Mouse (Mus musculus) kidney, adult 2 months (tissue): ENCODE data around the gene Slc25a26. TPM values are rescaled to one million over a fixed set of nuclear protein-coding genes. Genes with fewer than 3 reads are reported as not detected.

Experiments
- DNase-seq: peaks from one replicate; pipeline ENCODE4 v3.0.0; 2021
- H3K27ac ChIP-seq: fragments of 200-500 bp; 2 replicates; pipeline ENCODE4 v1.5.1; 2012; ENCODE audit warnings: low read depth, low read length, control low read depth, inconsistent platforms; ENCODE audit not compliant: insufficient read depth
- H3K27me3 ChIP-seq: fragments of 200-500 bp; replicated peaks from 2 replicates; pipeline ENCODE4 v1.6.1; 2012; ENCODE audit warnings: mild to moderate bottlenecking, moderate library complexity, low read length, inconsistent platforms; ENCODE audit not compliant: control insufficient read depth, insufficient read depth
- H3K36me3 ChIP-seq: fragments of 200-500 bp; 2 replicates; pipeline ENCODE4 v1.6.1; 2012; ENCODE audit warnings: mild to moderate bottlenecking, moderate library complexity, low read length, inconsistent platforms; ENCODE audit not compliant: control insufficient read depth, insufficient read depth
- H3K4me1 ChIP-seq: fragments of 200-500 bp; 2 replicates; pipeline ENCODE4 v1.6.1; 2011; ENCODE audit warnings: low read length; ENCODE audit not compliant: control insufficient read depth, insufficient read depth
- H3K4me3 ChIP-seq: fragments of 200-500 bp; 2 replicates; pipeline ENCODE4 v1.5.1; 2011; ENCODE audit warnings: mild to moderate bottlenecking, low read depth, low read length, control low read depth; ENCODE audit not compliant: insufficient read depth
- CTCF ChIP-seq: fragments of 200-500 bp; conservative IDR thresholded peaks from 2 replicates; pipeline ENCODE4 v1.5.1; 2011; ENCODE audit warnings: low read depth, mild to moderate bottlenecking, control low read depth, low read length, moderate library complexity, mixed read lengths; ENCODE audit not compliant: insufficient read depth, insufficient read length
- POLR2A ChIP-seq: fragments of 200-500 bp; IDR thresholded peaks from one replicate; pipeline ENCODE4 v1.6.1; 2011; ENCODE audit warnings: low read depth, low read length, control low read depth
- WGBS: fragments of 180-500 bp; shearing (Covaris S2); methylation state at CpG from one replicate; pipeline ENCODE4 v1.1.7; 2018; 5-methylcytosine and 5-hydroxymethylcytosine counted together
- polyA plus RNA-seq: library from polyadenylated mRNA; depleted of rRNA; stranded (reverse); fragments of >200 nt; gene quantifications from 2 replicates; pipeline ENCODE4 v1.2.3, GENCODE M21; 2012; rRNA removed

Gene Slc25a26
- polyA plus RNA-seq: 14.6 and 18.3 TPM in 2 replicates

DNA sequence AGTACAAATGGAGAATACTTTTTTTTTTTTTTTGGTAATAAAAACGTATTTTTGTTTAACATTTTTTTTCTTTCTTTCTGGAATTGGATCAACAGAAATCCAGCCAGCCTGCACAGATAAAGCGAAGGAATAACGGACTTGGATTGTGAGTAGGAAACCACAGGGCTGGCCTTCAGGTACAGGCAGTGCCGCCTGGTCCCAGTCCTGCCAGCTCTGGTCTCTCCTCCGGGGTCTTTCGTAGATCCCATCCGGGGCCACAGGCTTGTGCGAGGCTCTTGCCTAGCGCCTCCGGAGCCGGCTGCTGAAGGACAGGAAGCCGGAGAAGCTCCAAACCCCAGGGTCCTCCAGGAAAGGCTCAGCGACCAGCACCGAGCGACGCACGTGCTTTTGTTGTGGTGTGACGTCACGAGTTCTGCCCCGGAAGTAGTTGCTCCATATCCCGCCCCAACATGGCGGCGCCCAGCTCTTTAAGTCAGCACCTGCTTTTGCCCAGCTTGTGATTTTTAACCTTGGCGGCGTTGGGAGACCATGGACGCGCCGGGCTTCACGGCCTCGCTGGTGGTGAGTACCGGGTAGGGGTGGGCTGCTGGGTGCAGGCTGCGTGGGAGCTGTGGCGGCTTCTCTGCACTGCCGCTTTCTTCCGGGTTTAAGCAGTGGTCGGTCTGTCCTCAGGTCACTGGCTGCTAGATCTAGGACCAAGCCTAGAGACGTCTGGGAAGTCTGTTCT lies at the start of gene Slc25a26:
Gene Slc25a26, plus strand, starts transcription at position 435 of the 727 bp plus-strand sequence.
- under 1% methylated on average over 37 of the region's 37 CpGs for WGBS

GRCm38 (mm10) chr6:94464037-94464891 lies 35.9 kb upstream of the Slc25a26 start:
- H3K36me3 ChIP-seq: no peaks in the 10 kb centered on the region
- H3K27me3 ChIP-seq: no peaks in the 10 kb centered on the region
- H3K4me1 ChIP-seq: no peaks in the 10 kb centered on the region
- no peak overlapping the region for H3K4me3 ChIP-seq
- peak; percentile 73 for TF ChIP-seq CTCF
- TF ChIP-seq POLR2A: no peak
- 23% methylated on average over 12 of the region's 12 CpGs for WGBS
- DNase-seq: peak; percentile 52
- H3K27ac ChIP-seq: no peak overlapping the region

More for the DNA sequence above, at the start of gene Slc25a26:
- H3K27me3 ChIP-seq: no peaks in the 10 kb centered on the region
- no peak within 1 kb of the TSS for H3K27ac ChIP-seq
- peak within 1 kb of the TSS; percentile 80 for H3K4me3 ChIP-seq
- TF ChIP-seq CTCF (no peak), POLR2A (no peak)
- peaks cover 8% of the 10 kb centered on the region for H3K4me1 ChIP-seq
- H3K36me3 ChIP-seq: no peaks in the 10 kb centered on the region
- DNase-seq: peak; percentile 92

GRCm38 (mm10) chr6:94466508-94467205 lies 33.5 kb upstream of the Slc25a26 start:
- Histone ChIP-seq H3K27ac (no peak overlapping the region), H3K36me3 (no peaks in the 10 kb centered on the region), H3K4me1 (no peaks in the 10 kb centered on the region), H3K4me3 (no peak overlapping the region), H3K27me3 (no peaks in the 10 kb centered on the region)
- DNase-seq: no peak
- no peak for TF ChIP-seq POLR2A
- TF ChIP-seq CTCF: peak; percentile 39
- 48% methylated on average over 5 of the region's 5 CpGs for WGBS

GRCm38 (mm10) chr6:94492739-94493138 lies 7.4 kb upstream of the Slc25a26 start:
- H3K27ac ChIP-seq: no peak overlapping the region
- no peaks in the 10 kb centered on the region; the same call in 1 of the 2 replicates for H3K27me3 ChIP-seq
- 71% methylated on average over 2 of the region's 2 CpGs for WGBS
- no peak for TF ChIP-seq CTCF
- no peak for TF ChIP-seq POLR2A
- no peak overlapping the region for H3K4me3 ChIP-seq
- DNase-seq: no peak
- no peaks in the 10 kb centered on the region for H3K36me3 ChIP-seq
- no peaks in the 10 kb centered on the region for H3K4me1 ChIP-seq

DNA sequence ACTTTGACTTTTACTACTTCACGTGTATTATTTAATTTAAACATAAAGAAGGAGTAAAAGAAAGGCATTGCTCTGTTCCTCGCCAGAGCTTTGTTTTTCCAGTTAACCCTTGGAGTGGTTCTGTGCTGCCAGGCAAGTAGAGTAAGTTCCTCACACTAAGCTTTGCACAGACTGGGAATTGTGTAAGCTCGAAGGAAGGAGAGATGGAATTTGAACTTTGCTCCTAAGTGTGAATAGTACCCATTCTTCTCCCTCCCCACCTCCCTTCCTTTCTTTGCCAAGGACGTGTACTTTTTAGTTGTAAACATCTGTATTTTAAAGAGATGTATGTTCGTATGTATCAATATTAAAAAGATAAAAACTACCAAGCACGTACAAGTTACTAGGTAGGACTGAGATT lies 3.8 kb downstream of the Slc25a26 start:
- peak; percentile 63 for DNase-seq
- TF ChIP-seq POLR2A: no peak
- TF ChIP-seq CTCF: no peak
- no peaks in the 10 kb centered on the region for H3K27me3 ChIP-seq
- H3K4me3 ChIP-seq: no peak overlapping the region
- H3K36me3 ChIP-seq: no peaks in the 10 kb centered on the region
- peaks cover 8% of the 10 kb centered on the region for H3K4me1 ChIP-seq
- H3K27ac ChIP-seq: no peak overlapping the region
- 51% methylated on average over 6 of the region's 6 CpGs for WGBS

DNA sequence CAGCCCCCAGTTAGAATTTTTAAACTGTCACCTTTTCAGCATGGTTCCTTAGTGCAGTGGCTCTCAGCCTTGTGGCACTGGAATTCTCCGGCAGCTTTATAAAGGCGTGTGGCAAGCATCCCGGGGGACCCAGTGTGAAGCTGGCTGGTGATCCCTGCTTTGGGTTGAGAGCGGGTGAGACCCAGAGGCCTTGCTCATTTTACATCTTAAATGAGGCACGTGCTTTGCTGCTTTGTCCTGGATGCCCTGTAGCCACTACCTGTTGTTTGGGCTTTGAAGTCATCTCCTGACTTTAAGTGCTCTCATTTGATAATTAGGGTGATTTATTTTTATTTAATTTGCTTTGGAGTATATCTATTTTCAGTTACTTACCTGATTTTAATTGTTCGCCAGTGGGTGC lies 7.8 kb downstream of the Slc25a26 start:
- 87% methylated on average over 6 of the region's 6 CpGs for WGBS
- Histone ChIP-seq H3K27me3 (no peaks in the 10 kb centered on the region), H3K36me3 (no peaks in the 10 kb centered on the region; the same call in 1 of the 2 replicates), H3K4me1 (peaks cover 8% of the 10 kb centered on the region), H3K27ac (no peak overlapping the region), H3K4me3 (no peak overlapping the region)
- no peak for TF ChIP-seq CTCF
- no peak for TF ChIP-seq POLR2A
- no peak for DNase-seq
